Mouse (Mus musculus): ENCODE measurements around the gene Gm2a. TPM values are rescaled to one million over a fixed set of nuclear protein-coding genes. Genes with fewer than 3 reads are reported as not detected.
"Not testable (repeated sequence)": the region's sequence is repeated elsewhere in the genome, so short reads cannot be mapped to it uniquely, and the experiment has no call there.

The Gm2a gene
- polyA plus RNA-seq, 1 experiment from 2014 or later = 7.2 TPM

GRCm38 (mm10) chr11:55077331-55078231 lies 20.3 kb upstream of the Gm2a start, which contains the start of gene Ccdc69:
TSS of gene Ccdc69 (minus strand) at chr11:55078131.
- peak; percentile 49 for DNase-seq (ENCODE audit: extremely low spot score, low spot score)
- H3K4me1 ChIP-seq = peaks cover 18% of the 10 kb centered on the region
- H3K36me3 ChIP-seq (replicated peaks) = no peaks in the 10 kb centered on the region
- under 1% methylated on average over 50 of the region's 50 CpGs for WGBS
- peaks cover 41% of the 10 kb centered on the region for H3K27me3 ChIP-seq (ENCODE audit: poor library complexity, severe bottlenecking)
- H3K4me3 ChIP-seq = peak within 1 kb of the TSS; percentile 60
- peak within 1 kb of the TSS; percentile 70 for H3K27ac ChIP-seq
- H3K9me3 ChIP-seq = 0 out of 2 replicates have a peak, but pooled peaks cover 2% of the 10 kb centered on the region

GRCm38 (mm10) chr11:55078502-55078901 lies 19.4 kb upstream of the Gm2a start:
- Histone ChIP-seq H3K4me3 (peak overlapping the region; percentile 60; the same call in 1 of the 2 replicates), H3K36me3 (replicated peaks) (no peaks in the 10 kb centered on the region), H3K4me1 (peaks cover 18% of the 10 kb centered on the region), H3K27me3 (ENCODE audit: poor library complexity, severe bottlenecking) (peaks cover 41% of the 10 kb centered on the region), H3K9me3 (0 out of 2 replicates have a peak, but pooled peaks cover 2% of the 10 kb centered on the region), H3K27ac (no peak overlapping the region)
- no peak for DNase-seq (ENCODE audit: extremely low spot score, low spot score)
- 56% methylated on average over 3 of the region's 3 CpGs for WGBS

- WGBS = 72% methylated on average over 4 of the region's 4 CpGs
- no peak overlapping the region for H3K4me3 ChIP-seq
- H3K36me3 ChIP-seq (replicated peaks) = no peaks in the 10 kb centered on the region
- peaks cover 18% of the 10 kb centered on the region for H3K4me1 ChIP-seq
- no peak for DNase-seq (ENCODE audit: extremely low spot score, low spot score)
- no peak overlapping the region for H3K27ac ChIP-seq
- H3K9me3 ChIP-seq = 0 out of 2 replicates have a peak, but pooled peaks cover 2% of the 10 kb centered on the region
- peaks cover 41% of the 10 kb centered on the region for H3K27me3 ChIP-seq (ENCODE audit: poor library complexity, severe bottlenecking)
Measured at GRCm38 (mm10) chr11:55079180-55079579, 18.7 kb upstream of the Gm2a start.

- peaks cover 18% of the 10 kb centered on the region for H3K4me1 ChIP-seq
- H3K4me3 ChIP-seq = no peak overlapping the region
- peaks cover 38% of the 10 kb centered on the region for H3K27me3 ChIP-seq (ENCODE audit: poor library complexity, severe bottlenecking)
- H3K27ac ChIP-seq = no peak overlapping the region
- 0 out of 2 replicates have a peak, but pooled peaks cover 2% of the 10 kb centered on the region for H3K9me3 ChIP-seq
- DNase-seq (ENCODE audit: extremely low spot score, low spot score) = no peak
- H3K36me3 ChIP-seq (replicated peaks) = no peaks in the 10 kb centered on the region
- WGBS = 90% methylated on average over 9 of the region's 9 CpGs
Measured at GRCm38 (mm10) chr11:55081206-55081605, 16.7 kb upstream of the Gm2a start.

- H3K4me1 ChIP-seq = no peaks in the 10 kb centered on the region
- H3K27me3 ChIP-seq (ENCODE audit: poor library complexity, severe bottlenecking) = peaks cover 7% of the 10 kb centered on the region
- H3K27ac ChIP-seq = no peak overlapping the region
- WGBS = 83% methylated on average over 4 of the region's 4 CpGs
- H3K9me3 ChIP-seq = 0 out of 2 replicates have a peak, but pooled peaks cover 2% of the 10 kb centered on the region
- DNase-seq (ENCODE audit: extremely low spot score, low spot score) = no peak
- H3K4me3 ChIP-seq = no peak overlapping the region
- no peaks in the 10 kb centered on the region for H3K36me3 ChIP-seq (replicated peaks)
Measured at GRCm38 (mm10) chr11:55084629-55085028, 13.3 kb upstream of the Gm2a start.

GRCm38 (mm10) chr11:55085396-55085795 lies 12.5 kb upstream of the Gm2a start:
- no peak for DNase-seq (ENCODE audit: extremely low spot score, low spot score)
- Histone ChIP-seq H3K9me3 (no peaks in the 10 kb centered on the region), H3K4me3 (no peak overlapping the region), H3K27ac (no peak overlapping the region), H3K4me1 (no peaks in the 10 kb centered on the region), H3K36me3 (replicated peaks) (no peaks in the 10 kb centered on the region), H3K27me3 (ENCODE audit: poor library complexity, severe bottlenecking) (peaks cover 4% of the 10 kb centered on the region; the same call in 1 of the 2 replicates)
- WGBS = 63% methylated on average over 5 of the region's 5 CpGs

- Histone ChIP-seq H3K27ac (no peak overlapping the region), H3K9me3 (no peaks in the 10 kb centered on the region), H3K36me3 (replicated peaks) (no peaks in the 10 kb centered on the region), H3K4me3 (no peak overlapping the region), H3K4me1 (no peaks in the 10 kb centered on the region), H3K27me3 (ENCODE audit: poor library complexity, severe bottlenecking) (peaks cover 4% of the 10 kb centered on the region; the same call in 1 of the 2 replicates)
- DNase-seq (ENCODE audit: extremely low spot score, low spot score) = peak; percentile 83
- 5% methylated on average over 10 of the region's 10 CpGs for WGBS
Measured at GRCm38 (mm10) chr11:55087006-55087405, 10.9 kb upstream of the Gm2a start.

GRCm38 (mm10) chr11:55089892-55090291 lies 8.0 kb upstream of the Gm2a start:
- WGBS = 85% methylated on average over 2 of the region's 2 CpGs
- Histone ChIP-seq H3K36me3 (replicated peaks) (no peaks in the 10 kb centered on the region), H3K4me3 (no peak overlapping the region), H3K4me1 (no peaks in the 10 kb centered on the region), H3K27ac (no peak overlapping the region), H3K27me3 (ENCODE audit: poor library complexity, severe bottlenecking) (peaks cover 4% of the 10 kb centered on the region; the same call in 1 of the 2 replicates), H3K9me3 (no peaks in the 10 kb centered on the region)
- DNase-seq (ENCODE audit: extremely low spot score, low spot score) = no peak

GRCm38 (mm10) chr11:55093096-55093495 lies 4.8 kb upstream of the Gm2a start:
- Histone ChIP-seq H3K36me3 (replicated peaks) (no peaks in the 10 kb centered on the region), H3K4me3 (no peak overlapping the region), H3K9me3 (no peaks in the 10 kb centered on the region), H3K27ac (no peak overlapping the region), H3K4me1 (peaks cover 10% of the 10 kb centered on the region), H3K27me3 (ENCODE audit: poor library complexity, severe bottlenecking) (no peaks in the 10 kb centered on the region)
- whole genome bisulfite sequencing = 90% methylated on average over 7 of the region's 7 CpGs
- no peak for DNase-seq (ENCODE audit: extremely low spot score, low spot score)

GRCm38 (mm10) chr11:55096296-55096695 lies 1.6 kb upstream of the Gm2a start:
- DNase-seq (ENCODE audit: extremely low spot score, low spot score); H3K27ac ChIP-seq; H3K4me3 ChIP-seq; H3K9me3 ChIP-seq; H3K36me3 ChIP-seq (replicated peaks): not testable (repeated sequence)
- Histone ChIP-seq H3K4me1 (peaks cover 22% of the 10 kb centered on the region), H3K27me3 (ENCODE audit: poor library complexity, severe bottlenecking) (peaks cover 12% of the 10 kb centered on the region)
- WGBS = 87% methylated on average over 4 of the region's 4 CpGs

GRCm38 (mm10) chr11:55096731-55097462 lies 1.0 kb upstream of the Gm2a start:
- Histone ChIP-seq H3K4me3 (peak overlapping the region; percentile 64), H3K36me3 (replicated peaks) (no peaks in the 10 kb centered on the region), H3K27me3 (ENCODE audit: poor library complexity, severe bottlenecking) (peaks cover 12% of the 10 kb centered on the region), H3K9me3 (no peaks in the 10 kb centered on the region), H3K4me1 (peaks cover 22% of the 10 kb centered on the region), H3K27ac (peak overlapping the region; percentile 46; the same call in 1 of the 2 replicates)
- WGBS = 39% methylated on average over 11 of the region's 11 CpGs
- DNase-seq (ENCODE audit: extremely low spot score, low spot score) = no peak

GRCm38 (mm10) chr11:55098189-55098915 lies 437 bp downstream of the Gm2a start:
- Histone ChIP-seq H3K27ac (peak overlapping the region; percentile 78), H3K36me3 (replicated peaks) (no peaks in the 10 kb centered on the region), H3K4me3 (peak overlapping the region; percentile 64), H3K27me3 (ENCODE audit: poor library complexity, severe bottlenecking) (peaks cover 12% of the 10 kb centered on the region), H3K4me1 (peaks cover 22% of the 10 kb centered on the region), H3K9me3 (no peaks in the 10 kb centered on the region)
- WGBS = 14% methylated on average over 24 of the region's 24 CpGs
- no peak for DNase-seq (ENCODE audit: extremely low spot score, low spot score)

Data from forebrain, embryonic 10.5 days (tissue).